Mouse (Mus musculus): Measurements from ENCODE around the gene Trmt5.

- TF ChIP-seq POLR2A (IDR thresholded peaks at IDR 0.05; ENCODE audit: borderline replicate concordance, low read depth, low read length) (no peak), CTCF (IDR thresholded peaks at IDR 0.05; ENCODE audit: low read depth, low read length) (no peak)
These were observed 21.0 kb downstream of the Trmt5 start for GRCm38 (mm10) chr12:73265381-73265978.
